Mouse (Mus musculus) kidney, postnatal 25 days (tissue): ENCODE results near the gene Stk38.
"Not testable (repeated sequence)": the region's sequence is repeated elsewhere in the genome, so short reads cannot be mapped to it uniquely, and the experiment has no call there.

Source experiments
- DNase-seq, 2 experiments: peaks; one replicate each; pipeline ENCODE4 v3.0.0; 2021; ENCODE audit warnings: mixed read lengths in 2 of 2

Stk38 gene

DNA sequence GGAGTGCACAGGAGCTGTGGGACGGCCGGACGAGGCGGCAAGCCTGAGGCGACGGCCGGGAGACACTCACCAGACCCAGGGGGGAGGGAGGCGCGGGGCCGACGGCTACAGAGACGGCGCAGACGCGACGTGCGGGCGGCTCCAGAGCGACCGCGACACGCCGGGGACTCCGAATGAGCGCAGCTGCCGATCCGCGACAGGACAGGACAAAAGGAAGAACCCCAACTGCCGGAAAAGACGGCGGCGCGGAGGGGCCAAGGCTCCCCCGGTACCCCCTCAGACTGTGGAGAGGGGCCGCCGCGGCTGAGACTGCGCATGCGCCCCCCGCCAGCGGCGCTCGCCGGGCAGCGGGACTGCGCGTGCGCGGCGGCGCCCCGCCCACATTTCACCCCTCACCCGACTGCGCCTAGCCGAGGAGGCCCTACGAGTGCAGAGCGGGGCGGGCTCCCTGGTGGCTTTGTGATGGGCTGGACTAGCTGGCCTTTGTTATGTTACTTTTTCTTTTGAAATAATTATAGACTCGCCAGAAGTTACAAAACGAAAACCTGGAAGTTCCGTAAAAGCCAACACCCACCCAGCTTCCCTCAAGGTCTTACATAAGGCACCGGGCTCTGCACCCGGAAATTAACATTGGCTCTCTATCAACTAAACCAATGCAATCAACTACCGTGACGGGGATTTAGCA is at the start of gene Stk38:
TSS of gene Stk38 (minus strand) at position 355 of the 685 bp plus-strand sequence.
- peak; percentile 89 to 94 for DNase-seq

DNA sequence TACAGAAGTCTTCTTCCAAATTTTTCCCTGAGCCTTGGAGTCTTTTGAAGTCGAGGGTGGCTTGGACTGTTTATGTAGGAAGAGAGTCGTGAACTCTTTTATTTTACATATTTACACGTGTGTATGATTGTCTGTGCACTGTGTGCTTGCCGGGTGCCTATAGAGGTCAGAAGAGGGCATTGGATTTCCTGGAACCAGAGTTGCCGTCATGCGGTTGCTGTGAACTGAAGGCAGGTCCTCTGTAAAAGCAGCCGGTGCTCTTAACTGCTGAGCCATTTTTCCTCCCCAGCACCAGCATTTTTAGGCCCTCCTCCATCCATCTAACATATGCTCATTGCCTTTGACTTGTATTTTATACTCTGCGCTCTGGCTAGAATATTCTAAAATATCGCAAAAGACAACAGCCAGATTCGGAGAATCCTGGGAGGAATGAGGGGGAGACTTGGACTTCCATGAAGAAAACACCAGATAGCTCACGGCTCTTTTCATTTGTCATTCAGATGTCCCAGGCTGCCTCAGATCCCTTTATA is 49.6 kb upstream of the Stk38 start:
- no peak for DNase-seq

DNA sequence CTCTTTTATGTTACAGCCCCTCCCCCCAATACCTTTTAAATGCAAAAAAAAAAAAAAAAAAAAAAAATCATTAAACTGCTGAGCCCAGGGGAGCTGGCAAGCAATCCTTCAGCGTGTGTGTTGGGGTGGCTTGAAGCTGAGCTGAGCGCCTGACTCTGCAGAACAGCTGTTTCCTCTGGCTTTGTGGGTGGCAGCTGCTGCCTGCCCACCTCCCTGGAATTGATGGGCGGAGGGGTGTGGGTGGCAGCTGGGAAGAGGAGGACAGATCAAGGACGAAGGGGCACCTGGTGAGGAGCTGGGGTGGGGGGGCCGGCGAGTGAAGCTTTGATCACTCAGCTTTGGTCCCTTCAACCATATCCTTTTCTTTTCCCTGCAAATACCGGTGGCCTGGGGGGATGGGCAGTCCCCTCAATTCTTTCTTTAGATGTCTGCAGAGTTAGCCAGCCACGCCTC is 48.9 kb upstream of the Stk38 start:
- DNase-seq, result peak in 1 of 2 experiments; percentile 43

DNA sequence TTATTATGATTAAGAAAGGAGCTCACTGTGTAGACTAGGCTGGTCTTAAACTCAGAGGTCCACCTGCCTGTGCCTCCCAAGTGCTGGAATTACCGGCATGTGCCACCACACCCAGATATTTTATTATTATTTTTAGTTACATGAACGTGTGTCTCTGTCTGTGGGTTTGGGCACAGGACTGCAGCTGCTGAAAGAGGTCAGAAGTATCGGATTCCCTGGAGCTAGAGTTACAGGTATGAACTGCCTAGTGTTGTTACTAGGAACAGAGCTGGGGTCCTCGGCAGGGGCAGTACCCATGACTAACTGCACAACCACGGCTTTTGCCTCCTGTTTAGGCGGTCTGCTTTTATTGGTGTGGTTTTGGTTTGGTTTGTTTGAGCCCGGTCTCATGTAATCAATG is 48.4 kb upstream of the Stk38 start:
- no peak for DNase-seq

DNA sequence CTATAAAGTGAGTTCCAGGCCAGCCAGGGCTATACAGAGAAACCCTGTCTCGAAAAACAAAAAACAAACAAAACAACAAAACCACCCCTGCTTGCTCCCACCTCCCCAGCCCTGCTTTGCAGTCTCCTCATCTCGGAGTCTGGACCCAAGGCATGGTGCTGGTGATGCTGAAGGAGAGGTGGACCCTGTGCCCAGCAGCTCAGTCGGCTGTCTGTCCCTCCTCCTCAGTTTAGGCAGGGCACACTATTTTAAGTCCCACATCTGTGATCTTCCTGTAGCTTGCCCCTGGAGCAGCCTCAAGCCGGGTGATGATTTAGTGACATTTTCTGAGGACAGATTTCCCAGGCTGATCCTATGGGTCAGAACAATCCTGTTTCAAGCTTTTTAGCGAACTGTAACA is 47.8 kb upstream of the Stk38 start:
- DNase-seq, result no peak

DNA sequence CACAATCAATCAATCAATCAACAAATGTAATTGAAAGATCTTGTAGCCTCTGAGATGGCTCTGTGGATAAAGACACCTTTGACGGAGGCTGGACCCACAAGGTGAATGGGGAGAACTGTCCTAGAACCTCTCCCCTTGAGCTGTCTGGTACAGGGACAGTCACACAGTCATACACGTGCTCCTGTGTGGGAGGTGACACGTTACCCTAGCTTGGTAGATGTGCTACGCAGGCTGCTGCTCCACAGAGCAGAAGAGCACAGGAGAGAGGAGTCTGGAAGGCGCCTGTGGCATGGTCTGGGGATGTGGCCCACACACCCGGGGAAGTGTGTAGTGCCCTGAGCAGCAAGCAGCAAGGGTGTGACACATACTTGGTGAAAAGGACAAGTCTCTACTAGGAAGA is 46.6 kb upstream of the Stk38 start:
- DNase-seq, result no peak

DNA sequence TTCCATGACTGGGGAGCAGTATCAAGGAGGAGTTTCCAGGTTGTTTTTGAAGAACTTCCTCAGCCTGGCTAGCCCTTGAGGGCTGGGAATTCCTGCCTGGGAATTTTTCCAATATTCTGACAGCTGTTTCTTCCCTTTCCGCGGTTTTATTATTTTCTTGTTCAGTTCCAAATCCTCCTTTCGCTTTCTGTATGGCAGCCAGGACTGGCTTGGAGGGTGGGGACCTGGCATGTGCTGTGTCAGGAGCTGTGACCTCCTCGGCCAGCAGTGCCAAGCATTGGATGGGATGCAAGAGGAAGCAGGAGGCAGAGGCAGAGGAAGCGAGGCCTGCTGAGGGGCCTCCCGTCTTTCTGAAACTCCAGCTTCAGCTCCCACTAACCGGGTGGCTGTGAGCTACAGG is 46.0 kb upstream of the Stk38 start:
- DNase-seq, result peak; percentile 57 to 85

DNA sequence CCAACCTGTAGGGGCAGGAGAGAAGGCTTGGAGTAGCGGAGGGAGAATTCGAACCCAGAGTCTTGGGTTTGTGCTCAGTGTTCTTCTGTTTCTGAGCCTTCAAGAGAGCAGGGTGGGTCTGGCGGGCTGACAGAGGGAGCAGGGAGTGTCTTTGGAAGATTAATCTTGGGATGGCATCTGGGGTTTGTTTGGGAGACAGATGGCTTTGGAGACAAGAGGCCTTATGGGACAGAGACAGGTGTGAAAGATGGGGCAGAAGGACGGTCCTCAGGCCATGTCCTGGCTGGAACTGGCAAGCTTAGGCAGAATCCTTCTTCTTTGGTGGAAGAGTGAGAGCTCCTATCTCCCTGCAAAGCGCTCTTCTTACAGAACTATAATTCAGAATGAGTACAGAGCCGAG is 45.3 kb upstream of the Stk38 start:
- DNase-seq, result no peak

DNA sequence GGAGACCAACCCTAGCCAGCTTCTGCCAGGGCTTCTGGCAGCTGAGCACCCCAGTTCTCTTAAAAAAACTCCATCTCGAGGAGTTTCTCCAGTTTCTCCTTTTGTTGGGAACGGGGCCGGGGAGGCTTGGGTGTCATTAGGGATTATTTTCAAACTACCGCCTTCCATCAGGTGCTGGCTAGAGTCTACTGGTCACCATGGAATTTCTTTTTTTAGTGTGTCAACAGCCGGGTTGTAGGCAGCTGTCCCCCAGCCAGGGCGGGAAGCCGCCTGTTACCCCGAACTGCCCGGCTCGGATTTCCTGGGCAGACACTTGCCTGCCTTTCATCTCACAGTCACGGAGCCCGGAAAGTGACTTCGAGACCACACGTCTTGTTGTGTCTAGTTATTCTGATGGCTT is 43.0 kb upstream of the Stk38 start:
- DNase-seq, result peak in 1 of 2 experiments; percentile 46

DNA sequence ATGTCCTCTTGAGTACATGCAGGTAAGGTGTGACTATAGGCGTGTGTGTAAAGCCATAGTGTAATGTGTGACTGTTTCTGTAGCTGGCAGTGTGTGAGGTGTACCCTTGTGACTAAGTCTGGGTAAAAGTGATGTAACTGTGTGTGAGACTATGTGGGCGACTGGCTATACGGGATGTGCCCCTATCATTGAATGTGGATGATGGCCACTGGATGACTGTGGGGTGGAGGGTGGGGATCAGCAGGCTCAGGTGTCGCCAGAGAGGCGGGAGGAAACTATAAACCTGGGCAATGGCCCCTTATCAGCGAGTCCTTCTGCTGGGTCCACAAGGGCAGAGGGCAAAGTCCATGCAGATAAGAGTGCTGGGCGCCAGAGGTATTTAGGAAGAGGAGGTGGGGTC is 42.1 kb upstream of the Stk38 start:
- peak in 1 of 2 experiments; percentile 36 for DNase-seq

DNA sequence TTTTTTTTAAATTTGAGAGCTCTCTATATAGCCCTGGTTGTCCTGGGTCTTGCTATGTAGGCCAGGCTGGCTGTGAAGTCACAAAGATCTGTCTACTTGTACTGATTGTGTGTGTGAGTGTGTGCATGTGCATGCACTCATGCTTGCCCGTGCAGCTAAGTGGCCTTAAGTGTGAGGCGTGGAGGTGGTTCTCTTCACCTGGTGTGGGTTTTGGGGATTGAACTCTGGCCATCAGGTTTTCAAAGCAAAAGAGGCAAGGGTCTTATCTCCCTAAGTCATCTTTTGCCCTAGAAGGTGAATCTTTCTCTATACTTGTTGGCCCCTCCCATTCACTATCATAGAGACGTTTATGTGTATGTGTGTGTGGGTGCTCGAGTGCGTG is 41.7 kb upstream of the Stk38 start:
- no peak for DNase-seq

DNA sequence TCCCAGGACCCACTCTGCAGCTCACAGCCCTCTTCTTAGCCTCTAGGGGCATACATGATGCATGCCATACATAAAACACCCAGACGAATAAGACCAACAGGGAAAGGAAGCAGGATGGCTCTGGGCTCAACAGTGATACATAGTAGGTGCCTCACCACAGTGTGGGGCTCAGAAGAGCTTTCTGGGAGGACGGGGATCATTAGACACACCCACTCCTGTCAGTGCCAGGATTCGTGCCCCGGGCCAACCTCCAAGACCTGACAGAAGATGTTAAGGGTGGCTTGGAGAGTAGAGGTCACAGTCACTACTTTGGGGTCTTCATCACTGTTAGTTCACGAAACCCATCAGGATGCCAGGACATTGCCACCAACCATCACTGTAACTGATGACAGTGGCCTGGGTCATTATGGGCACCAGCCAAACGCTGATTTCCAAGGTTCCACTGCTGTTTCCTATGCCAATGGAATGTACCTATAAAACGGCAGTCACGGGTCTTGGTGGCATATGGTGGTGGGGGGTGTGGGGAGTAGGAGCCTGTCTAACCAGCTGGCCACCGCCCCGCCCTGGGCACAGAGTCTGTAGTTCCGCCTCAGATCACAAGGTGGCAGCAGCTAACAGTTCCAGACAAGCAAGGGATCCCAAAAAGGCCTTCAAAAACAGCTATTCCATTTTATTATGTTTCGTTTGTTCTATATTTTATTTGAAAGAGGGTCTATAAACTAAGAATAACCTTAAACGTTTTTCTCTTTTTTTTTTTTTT is 41.1 kb upstream of the Stk38 start:
- DNase-seq, result peak; percentile 83 to 89

DNA sequence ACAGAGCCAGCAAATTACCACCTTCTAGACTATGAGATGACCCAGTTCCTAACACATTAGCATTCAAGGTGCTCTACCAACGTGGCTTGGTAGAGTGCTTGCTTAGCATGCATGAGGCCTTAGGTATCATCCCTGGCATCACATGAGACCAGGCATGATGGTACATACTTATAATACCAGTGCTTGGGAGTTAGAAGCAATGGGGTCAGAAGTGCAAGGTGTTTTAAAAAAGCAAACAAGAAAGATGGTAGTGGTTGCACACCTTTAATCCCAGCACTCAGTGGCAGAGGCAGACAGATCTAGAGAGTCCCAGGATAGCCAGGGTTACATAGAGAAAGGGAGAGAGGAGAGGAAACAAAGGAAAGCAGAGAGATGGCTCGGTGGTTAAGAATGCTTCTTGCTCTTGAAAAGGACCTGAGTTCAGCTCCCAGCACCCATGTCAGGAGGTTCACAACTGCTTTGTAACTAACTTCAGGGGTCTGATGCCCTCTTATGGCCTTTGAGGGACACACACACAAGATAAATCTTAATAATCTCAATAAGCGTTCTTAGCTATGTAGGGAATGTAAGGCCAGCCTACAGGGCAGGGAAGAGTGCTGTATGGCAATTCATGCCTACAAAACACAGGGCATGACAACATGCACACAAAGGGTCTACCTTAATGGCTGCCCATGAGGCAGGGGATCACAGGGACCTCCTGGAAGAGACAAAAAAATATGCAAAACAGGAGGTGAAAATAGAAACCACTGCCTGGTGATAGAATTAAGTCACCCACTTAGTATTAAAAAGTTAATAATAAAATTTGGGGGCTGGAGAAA is 40.1 kb upstream of the Stk38 start:
- no peak for DNase-seq

DNA sequence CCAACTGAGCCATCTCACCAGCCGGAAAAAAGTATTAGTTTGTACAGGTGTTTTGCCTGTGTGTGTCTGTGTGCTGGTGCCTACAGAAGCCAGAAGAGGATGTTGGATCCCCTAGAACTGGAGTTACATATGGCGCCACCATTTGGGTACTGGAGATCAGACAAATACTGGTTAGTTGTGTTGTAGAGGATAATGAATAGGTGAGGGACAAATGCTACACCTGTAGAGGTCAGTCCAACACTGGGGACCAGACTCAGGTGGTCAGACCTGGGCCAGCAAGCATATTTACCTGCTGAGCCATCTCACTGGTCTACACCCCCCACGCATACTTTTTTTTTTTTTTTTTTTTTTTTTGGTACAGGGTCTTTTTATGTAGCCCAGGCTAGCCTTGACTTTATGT is 39.1 kb upstream of the Stk38 start:
- DNase-seq, result no peak

DNA sequence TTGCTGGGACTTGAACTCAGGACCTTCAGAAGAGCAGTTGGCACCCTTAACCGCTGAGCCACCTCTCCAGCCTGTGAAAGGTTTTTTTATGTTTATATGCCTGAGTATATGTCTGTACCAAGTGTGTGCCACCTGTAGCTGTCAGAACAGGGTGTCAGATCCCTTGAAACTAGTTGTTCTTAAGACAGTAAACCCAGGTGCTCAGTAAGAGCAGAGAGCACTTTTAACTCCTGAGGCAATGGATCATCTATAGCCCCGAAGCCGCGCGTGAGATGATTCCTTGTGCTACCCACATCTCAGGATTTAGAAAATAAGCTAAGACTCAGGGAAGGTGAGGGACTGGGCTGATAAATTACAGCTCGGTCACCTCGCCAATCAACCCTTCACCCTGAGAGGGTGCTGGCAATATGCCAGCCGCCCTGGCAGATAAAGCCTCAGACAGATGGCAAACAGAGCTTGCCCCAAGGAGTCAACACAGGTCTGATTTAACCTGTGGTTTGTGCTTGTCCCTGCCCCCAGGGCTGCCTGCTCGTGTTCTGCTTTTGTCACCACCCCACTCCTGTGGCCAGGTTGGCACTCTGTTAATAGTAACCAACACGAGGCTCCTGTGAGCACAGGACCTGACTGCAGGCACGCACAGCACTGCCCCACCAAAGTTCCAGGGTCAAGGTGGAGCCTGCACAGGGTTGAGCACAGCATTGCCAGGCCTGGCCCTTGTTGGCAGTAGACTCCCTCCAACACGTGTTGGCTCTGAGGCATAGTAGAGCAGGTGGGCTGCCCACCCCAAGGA is 38.1 kb upstream of the Stk38 start:
- DNase-seq, result peak; percentile 77 to 93

DNA sequence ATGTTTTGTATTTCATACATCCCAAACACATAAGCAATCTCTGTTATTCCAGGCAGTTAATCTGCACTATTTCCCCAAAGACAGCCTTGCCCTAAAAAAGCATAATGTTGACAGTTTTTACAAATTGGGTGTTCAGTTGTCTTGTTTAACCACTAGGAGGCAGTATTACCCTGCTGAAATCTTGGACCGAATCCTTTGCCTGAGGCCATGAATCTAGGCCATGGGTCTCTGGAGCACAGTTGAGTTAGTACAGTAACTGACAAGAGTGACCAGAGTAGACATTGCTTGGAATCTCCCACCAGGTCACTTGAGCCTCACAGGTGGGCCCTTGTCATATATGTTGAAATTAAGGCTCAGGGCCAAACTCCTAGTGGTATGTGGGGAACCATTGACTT is 37.1 kb upstream of the Stk38 start:
- no peak for DNase-seq

DNA sequence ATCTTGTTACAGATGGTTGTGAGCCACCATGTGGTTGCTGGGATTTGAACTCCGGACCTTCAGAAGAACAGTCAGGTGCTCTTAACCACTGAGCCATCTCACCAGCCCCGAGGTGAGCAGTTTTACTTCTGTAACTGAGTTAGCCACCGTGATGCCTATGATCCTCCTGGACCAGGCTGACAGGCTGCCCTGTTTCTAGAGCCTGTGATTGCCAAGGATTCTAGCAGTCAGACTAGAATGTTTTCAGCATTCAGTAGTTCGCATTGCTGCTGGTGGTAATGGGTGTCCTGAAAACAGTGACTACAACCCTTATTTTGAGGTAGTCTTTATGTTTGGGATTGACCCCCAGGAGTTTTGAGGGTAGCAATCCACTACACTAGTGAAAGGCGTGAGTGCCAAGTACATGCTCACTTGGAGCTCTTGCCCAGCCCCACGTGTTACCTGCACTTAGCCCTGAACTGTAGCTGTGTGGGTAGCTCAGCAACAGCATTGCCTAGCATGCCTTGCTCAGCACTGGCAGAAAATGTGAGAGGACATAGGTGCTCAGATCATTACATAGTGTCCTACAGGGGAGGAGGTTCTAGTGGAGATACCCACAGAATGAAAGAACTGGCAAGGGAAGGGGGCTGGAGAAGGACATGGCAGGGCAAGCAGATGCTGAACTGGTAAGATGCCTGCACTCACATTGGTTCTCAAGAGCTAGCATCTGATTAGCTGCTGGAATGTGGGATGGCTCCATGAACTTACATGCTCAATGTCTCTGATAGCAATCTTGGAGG is 36.5 kb upstream of the Stk38 start:
- DNase-seq, result no peak

DNA sequence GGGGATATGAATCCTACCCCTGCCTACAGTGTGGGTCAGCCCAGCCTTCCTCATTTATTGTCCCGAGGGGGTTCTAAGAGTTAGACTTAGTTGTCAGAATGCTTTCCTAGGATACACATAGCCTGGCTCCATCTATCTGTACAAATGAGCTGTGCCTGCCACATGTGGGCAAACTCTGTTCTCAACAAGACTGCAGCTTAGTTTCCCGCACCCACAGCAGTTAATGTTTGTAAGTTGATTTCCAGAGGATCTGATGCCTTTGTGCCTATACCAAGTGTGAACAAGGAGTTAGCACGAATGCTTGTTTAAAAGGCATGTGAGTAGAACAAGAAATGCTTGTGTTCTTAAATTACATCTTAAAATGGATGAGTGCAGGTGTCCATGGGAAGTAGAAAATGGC is 35.8 kb upstream of the Stk38 start:
- DNase-seq, result no peak

DNA sequence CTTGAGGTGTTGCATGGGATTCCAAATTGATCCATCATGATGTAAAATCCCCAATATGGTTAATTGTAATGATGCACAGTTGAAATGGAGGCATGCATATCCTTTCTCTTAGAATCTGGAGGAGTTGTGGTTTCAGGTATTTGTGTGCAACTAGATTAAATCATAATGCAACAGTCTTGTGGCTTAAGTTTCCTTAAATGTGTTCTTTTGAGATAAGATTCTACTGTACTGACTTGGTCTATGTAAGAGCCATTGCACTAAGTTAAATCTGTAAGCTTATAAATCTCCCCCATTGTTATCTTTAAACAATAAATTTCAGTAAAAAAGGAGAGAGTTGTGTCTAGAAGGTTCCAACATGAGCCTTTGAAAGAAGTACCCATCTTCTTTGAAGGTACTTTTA is 34.8 kb upstream of the Stk38 start:
- DNase-seq, result no peak

DNA sequence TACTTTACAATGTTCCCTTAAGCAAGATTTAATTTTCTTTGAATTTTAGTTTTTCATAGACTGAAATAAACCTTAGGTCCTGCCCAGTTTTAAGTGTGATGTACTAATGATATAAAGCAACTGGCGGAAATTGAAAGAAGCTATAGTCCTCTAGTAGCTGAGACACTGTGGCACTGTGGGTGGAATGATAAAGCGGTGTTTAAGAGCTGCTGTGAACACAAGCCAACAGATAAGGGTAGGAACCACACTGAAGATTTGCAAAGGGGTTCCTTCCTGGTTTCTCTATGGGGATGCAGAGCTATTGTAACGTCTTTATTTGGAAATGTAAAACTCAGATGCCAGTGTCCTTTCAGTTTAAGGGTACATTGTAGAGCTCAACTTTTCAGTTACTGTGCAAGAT is 33.8 kb upstream of the Stk38 start:
- DNase-seq, result not testable (repeated sequence)

DNA sequence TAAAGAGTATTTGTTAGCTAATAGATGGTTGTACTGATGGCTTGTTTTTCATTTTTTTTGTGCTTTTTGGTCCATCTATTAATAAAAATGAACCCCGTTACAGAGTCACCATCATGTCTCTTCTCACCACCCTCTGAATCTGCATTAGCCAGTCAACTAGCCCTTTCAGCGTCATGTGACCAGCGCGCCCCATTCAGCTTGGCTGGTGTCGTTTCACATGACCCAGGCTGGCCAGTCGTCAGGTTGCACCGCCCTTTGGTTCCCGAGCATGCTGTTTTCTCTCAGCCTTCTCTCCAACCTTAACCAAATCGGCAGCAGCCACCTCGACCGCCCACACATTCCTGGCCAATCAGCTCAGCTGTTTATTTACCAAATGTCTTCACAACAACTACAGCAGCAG is 31.6 kb upstream of the Stk38 start:
- DNase-seq, result peak; percentile 52 to 80

DNA sequence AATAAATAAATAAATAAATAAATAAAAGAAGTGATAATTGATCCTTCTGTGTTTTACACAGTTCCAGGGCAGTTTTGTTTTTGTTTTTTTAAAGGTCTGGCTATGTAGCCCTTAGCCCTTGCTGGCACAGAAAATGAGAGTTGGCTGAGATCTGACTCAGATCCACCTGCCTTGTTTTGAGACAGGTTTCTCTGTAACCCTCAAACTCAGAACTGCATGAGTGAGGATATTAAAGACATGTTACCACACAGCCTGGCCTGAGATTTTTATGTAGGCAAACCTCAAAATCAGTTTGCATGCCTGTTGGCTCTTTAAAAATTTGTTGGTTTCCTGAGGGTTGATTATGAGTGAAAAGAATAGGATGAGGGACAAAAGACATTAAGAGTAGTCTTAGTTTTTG is 27.7 kb upstream of the Stk38 start:
- DNase-seq, result no peak
